Mouse (Mus musculus) testis, postnatal 10 days (tissue): ENCODE data around the gene Gm20388.

Experiments
- DNase-seq: peaks from one replicate; pipeline ENCODE4 v3.0.0; 2021; ENCODE audit warnings: low spot score

Gene Gm20388

GRCm38 (mm10) chr8:121990506-121991255, 2080.0 kb downstream of the Gm20388 start:
- no peak for DNase-seq

- DNase-seq = no peak
Measured at GRCm38 (mm10) chr8:121991611-121992010, 2081.0 kb downstream of the Gm20388 start.

DNA sequence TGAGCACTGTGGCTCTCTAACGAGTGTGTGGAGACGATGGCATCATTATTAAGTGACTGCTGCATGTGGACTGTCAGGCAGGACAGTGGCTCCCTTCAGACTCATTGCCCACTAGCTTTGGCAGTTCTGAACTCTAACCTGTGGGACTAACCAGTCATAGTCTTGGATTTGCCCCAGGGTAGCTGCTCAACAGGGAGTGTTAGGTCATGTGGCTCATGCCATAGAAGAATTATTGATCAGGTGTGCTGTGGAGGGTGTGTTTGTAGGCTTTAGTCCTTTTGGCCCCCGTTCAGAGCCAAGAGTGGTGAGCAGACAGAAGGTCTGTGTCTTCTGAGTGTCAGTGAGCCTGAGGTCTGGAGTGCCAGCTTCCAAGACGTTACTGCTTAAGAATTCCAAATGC, 2082.3 kb downstream of the Gm20388 start:
- DNase-seq = no peak

GRCm38 (mm10) chr8:121995112-121995511, 2084.5 kb downstream of the Gm20388 start:
- no peak for DNase-seq

DNA sequence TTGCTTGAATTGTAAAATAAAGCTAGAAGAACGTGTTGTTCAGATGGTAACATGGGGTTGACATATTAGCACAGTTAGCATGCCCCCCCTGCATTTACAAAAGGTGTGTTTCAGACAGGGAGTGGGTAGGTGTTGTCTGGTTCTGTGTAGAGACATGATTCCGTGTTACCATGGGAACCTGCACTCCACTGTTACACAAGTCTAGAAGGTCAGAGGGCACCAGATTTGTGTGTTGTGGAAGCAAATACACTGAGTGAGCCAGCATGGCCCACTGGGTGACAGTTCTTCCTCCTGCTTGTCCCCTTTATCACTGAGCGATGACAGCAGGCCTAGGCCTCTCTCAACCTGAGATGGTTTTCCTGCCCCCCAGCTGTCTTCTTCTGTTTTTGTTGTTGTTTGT, 2085.3 kb downstream of the Gm20388 start:
- no peak for DNase-seq

DNA sequence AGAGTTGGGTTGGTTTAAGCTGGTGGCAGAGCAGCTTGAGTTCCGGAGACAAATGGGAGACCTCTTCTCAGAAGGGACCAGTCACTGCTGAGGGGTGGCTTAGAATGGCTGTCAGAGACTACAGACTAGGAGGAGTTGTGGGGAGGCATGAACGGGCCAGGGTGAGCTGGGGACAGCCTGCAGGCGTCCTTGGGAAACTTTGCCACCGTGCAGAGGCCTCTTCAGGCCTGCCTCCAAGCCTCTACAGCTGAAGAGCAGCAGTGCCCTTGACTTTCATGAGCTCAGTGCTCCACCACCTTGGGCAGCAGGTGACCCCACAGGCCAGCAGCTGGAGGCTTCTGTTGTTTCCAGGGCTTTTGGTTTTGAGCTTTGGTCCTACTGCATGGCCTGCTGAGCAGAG, 2088.0 kb downstream of the Gm20388 start:
- no peak for DNase-seq

- no peak for DNase-seq
Measured at GRCm38 (mm10) chr8:121999211-121999610, 2088.6 kb downstream of the Gm20388 start.

DNA sequence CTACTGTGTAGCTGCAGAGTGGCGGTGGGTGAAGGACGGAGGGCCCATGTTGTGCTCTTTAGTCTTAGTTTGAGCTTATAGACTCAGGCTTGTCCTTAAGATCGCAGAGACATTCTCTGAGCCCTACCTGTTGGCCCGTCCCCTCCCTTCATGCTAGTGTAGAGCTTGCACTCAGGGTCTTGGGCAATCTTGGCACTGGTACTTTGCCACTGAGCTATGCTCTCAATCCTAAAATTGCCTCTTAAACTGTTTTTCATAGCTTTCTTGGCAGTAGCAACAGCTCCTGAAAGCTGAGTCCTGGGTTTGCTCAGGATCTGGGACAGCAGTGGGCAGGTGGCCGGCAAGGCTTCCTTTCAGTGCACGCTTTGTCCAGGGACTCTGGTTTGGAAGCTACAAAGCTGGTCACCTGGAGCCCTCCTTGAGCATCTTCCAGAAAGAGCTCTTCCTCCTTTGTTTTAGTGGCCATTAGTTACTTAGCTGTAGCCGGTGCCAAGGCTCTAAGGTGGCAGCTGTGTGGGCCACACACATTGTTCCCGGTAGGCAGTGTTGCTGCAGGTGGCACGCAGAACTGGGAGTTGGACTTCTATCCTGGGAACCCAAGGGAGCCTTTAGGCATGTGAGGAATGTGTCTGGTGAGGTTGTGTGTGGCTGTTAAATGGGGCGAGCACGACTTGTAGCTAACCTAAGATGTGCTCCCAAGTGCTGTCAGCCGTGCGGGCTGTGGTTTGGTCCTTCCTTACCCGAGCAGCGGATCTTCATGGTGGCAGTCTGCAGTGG, 2090.9 kb downstream of the Gm20388 start:
- no peak for DNase-seq

GRCm38 (mm10) chr8:122003646-122004045, 2093.0 kb downstream of the Gm20388 start:
- no peak for DNase-seq

DNA sequence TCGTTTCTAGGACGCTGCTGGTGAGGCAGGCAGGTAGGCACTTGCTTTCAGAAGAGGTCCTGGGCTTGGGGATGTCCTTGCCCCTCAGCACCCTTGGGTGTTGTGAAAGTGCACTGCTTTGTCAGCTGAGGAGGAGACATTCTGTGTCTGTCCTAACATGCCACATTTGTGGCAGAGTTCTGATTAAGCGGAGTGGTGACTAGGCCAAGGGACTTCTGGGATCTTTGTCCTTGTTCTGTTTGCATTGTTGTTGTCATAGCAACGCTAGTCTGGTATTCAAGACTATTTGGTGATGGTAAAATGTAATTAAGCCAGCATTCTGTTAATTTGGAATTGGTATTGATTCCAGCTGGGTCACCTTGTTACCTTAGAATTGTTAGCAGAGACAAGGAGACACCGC, 2093.5 kb downstream of the Gm20388 start:
- DNase-seq = no peak

DNA sequence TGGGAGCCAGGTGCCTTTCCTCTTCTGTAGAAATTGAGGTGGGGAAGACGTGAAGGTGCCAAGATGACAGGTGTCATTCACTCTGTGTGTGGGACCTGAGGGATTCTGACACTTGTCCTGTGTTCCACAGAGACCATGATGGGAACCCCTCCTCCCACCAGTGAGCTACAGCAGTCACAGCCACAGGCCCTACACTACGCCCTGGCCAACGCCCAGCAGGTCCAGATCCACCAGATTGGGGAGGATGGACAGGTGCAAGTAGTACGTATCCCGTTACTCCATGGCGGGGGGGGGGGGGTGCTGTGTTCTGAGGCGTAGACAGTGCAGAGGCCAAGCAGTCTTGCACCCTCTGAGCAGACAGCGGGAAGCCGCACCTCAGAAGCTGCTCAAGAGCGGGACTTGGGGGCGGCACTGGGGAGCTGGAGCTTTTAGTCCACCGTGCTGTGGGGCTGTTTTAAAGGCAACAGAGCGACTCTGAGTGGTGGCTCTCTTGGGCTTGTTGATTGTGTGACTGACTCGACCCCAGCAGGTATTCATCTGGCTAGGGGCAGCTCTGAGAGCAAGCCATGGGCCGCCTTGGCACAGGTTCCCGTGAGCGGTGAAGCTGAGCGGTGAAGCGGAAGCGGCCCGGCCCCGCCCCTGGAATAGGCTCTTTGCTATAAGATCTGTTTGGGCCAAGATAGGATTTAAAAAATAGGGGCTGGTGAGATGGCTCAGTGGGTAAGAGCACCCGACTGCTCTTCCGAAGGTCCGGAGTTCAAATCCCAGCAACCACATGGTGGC, 2095.0 kb downstream of the Gm20388 start:
- DNase-seq = no peak

DNA sequence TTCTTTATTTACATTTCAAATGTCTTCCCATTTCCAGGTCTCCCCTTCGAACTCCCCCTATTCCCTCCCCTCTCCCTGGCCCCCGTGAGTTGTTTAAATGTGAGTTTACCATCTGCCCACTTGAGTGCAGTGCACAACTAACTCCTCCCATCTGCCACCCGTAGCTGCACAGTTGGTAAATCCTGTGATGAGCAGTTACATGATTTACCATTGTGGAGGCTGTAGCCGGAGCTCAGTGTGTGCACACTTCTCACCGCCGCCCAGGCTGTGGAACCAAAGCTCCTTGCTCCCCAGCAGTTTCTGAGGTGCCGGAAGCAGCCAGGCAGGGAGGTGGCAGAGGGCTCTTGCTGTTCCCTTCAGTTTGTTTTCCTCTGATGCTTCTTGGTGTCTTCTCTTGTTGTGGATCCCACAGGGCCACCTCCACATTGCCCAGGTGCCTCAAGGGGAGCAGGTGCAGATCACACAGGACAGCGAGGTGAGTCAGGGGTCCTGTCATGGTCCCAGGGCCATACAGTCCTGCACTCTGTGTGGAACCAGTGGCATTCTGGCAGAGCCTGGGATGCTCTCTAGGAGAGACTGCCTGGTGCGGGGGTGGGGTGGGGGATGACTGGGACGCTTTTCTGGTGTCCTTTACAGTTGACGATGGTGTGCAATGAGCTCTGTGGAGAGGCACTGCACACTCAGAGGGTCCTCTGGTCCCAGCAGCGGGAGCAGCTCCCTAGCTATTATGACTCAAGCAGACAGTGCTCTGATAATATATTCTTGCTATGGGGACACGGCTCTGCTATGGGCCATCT, 2096.2 kb downstream of the Gm20388 start:
- DNase-seq = no peak

- no peak for DNase-seq
Measured at GRCm38 (mm10) chr8:122008395-122008794, 2097.8 kb downstream of the Gm20388 start.

DNA sequence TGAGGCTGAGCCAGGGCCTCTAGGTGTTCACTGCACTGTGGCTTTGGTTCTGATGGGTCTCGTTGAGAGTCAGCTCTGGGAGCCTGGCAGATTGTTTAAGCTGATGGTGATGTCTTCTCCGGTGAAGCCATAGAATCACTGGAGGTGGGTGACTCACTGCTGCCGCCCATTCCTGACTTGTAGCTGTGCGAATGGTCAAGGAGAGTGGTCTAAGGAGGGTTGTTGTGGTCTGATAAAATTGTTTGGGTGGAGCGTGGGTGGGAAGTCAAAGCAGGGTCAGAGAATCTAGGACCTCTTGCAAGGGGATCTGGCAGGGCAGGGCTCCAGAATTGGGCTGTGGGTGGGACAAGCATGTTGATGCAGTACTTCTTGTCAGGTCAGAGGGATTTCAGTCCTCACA, 2100.0 kb downstream of the Gm20388 start:
- DNase-seq = no peak

DNA sequence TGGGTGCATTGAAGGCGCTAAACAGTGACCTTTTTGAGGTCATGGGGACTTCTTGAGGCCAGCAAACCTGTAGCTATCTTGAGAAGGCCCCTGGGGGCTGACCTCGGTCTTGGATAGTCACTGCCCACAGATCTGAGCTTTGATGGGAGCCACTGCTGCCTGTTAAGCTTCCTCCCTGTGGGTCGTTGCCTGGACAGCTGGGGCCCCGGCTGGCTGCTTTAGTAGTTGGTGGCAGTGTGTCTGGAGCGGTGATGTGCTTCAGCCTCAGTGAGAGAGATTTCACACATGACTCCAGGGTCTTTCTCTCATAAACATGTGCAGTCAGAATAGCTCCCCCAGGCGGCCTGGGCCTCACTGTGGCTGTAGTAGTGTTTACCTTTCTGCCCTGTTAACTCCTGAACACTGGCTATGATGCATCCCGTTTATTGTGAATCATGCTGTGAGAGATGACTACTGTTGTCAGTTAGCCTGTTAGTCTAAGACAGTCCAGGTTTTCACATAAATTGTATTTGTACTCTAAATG, 2100.5 kb downstream of the Gm20388 start:
- DNase-seq = no peak

- DNase-seq = no peak
Measured at GRCm38 (mm10) chr8:122014606-122015005, 2104.0 kb downstream of the Gm20388 start.

DNA sequence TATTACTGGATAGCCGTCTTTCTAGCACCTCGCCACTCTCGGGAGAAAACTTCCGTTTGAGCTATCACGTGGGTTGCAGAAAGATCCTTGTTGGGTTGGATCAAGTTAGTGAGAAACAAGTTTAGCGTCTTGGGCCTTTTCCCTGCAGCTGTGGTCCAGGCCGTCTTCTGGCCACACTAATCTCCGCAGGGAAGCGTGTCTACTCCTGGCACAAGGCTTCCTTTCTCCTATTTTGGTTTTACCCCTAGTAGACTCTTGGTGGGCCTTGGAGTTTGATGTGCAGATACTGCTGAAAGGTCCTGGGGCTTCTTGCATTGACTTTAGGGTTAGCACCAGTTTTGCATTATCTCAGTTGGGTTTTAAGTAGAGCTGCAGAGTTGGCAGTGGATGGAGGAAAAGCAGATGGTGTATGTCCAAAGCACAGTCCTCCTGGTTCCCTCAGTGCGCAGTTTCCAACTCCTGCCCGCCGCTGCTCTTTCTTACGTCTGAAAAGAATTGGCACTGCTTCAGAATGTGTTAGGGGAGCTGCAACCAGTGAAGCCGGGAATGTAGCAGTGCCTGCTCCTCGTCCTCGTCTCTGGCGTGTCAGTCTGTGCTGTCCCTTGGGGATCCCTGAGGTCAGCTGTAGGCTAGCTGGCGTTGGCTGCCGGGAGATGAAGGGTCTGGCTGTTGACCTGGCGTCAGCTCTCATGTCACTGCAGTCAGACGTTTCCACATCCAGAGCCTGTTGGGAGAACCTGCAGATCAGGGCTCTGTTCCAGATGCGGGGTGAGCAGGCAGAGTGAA, 2107.6 kb downstream of the Gm20388 start:
- DNase-seq = no peak

DNA sequence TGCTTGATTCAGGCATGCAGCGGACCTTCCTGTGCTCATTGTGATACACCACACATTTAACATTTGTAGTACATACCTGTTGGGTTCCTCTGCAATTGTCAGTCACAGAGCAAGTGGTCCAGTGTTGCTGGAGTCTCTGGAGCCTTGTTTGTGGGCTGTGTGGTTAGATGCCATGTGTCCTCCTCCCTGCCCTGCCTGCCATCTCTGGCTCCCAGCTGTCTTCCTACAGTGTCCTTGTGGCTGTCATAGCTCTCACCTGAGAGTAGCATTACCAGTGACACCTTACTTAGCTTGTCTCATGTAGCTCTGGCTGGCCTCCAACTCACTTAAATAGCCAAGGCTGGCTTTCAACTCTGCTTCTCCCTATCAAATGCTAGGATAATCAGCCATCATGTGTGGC, 2108.5 kb downstream of the Gm20388 start:
- no peak for DNase-seq

DNA sequence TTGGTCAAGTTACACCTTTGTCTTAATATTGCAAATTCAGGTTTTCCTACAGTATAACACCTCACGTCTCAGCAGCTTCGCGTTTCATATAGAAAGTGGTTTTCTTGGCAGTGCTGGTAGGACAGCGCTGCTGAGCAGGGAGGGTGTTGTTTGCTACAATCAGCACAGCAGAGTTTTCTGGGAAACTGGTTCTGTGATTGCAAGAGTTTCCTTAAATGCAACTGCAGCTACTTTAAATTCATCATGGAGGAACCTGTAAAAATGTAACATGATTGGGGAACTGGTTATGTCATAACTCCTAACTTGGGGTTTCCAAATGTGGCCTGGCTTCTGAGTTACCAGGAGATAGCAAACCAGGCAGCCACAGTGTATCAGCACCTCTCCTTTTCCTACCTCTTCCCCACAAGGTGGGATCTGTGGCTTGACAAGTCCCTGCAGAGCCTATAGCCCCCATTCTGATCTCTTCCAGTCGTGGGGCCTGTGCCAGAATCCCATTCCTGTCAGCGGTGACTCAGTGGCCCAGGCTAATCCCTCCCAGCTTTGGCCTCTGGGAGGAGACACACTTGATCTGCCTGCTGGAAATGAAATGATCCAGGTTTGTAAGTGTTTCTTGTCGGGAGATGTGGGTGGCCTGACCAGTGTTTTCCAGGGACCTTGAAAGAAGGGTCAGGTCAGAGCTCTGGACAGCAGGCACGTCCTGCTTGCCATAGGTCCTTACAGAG, 2109.6 kb downstream of the Gm20388 start:
- DNase-seq = no peak

- DNase-seq = no peak
Measured at GRCm38 (mm10) chr8:122021725-122022124, 2111.1 kb downstream of the Gm20388 start.
